Mouse (Mus musculus) neural tube, embryonic 10.5 days (tissue): Measurements from ENCODE around the gene Adcy6.

Experiments used
- DNase-seq: peaks from one replicate; pipeline ENCODE4 v3.0.0-alpha.2; 2017; ENCODE audit warnings: low spot score; ENCODE audit errors: extremely low spot score

Adcy6 gene

GRCm38 (mm10) chr15:98628589-98629254, 18.8 kb upstream of the Adcy6 start:
- peak; percentile 55 for DNase-seq

- DNase-seq: no peak
Observed at GRCm38 (mm10) chr15:98626487-98627212, 16.8 kb upstream of the Adcy6 start.

GRCm38 (mm10) chr15:98626078-98626477, 16.2 kb upstream of the Adcy6 start:
- no peak for DNase-seq

GRCm38 (mm10) chr15:98623361-98623821, 13.5 kb upstream of the Adcy6 start:
- DNase-seq: no peak

- no peak for DNase-seq
Observed at GRCm38 (mm10) chr15:98622721-98623120, 12.8 kb upstream of the Adcy6 start.

- DNase-seq: no peak
Observed at GRCm38 (mm10) chr15:98622199-98622598, 12.3 kb upstream of the Adcy6 start.

- peak; percentile 91 for DNase-seq
Observed at GRCm38 (mm10) chr15:98617176-98617537, 7.3 kb upstream of the Adcy6 start.

GRCm38 (mm10) chr15:98616362-98617175, 6.7 kb upstream of the Adcy6 start:
- no peak for DNase-seq

- no peak for DNase-seq
Observed at GRCm38 (mm10) chr15:98615751-98616150, 5.9 kb upstream of the Adcy6 start.

- DNase-seq: no peak
Observed at GRCm38 (mm10) chr15:98614971-98615370, 5.1 kb upstream of the Adcy6 start.

- no peak for DNase-seq
Observed at GRCm38 (mm10) chr15:98614551-98614950, 4.7 kb upstream of the Adcy6 start.

GRCm38 (mm10) chr15:98612229-98612628, 2.4 kb upstream of the Adcy6 start:
- no peak for DNase-seq

GRCm38 (mm10) chr15:98610131-98610633, 306 bp upstream of the Adcy6 start:
- DNase-seq: peak; percentile 39

GRCm38 (mm10) chr15:98608784-98609250, 1.1 kb downstream of the Adcy6 start:
- DNase-seq: peak; percentile 61

GRCm38 (mm10) chr15:98608058-98608783, 1.7 kb downstream of the Adcy6 start:
- no peak for DNase-seq

- DNase-seq: no peak
Observed at GRCm38 (mm10) chr15:98607557-98607956, 2.3 kb downstream of the Adcy6 start.

- DNase-seq: no peak
Observed at GRCm38 (mm10) chr15:98606739-98607138, 3.1 kb downstream of the Adcy6 start.

GRCm38 (mm10) chr15:98606051-98606536, 3.8 kb downstream of the Adcy6 start:
- no peak for DNase-seq

GRCm38 (mm10) chr15:98604041-98604575, 5.8 kb downstream of the Adcy6 start:
- no peak for DNase-seq

GRCm38 (mm10) chr15:98602921-98603458, 6.9 kb downstream of the Adcy6 start:
- DNase-seq: no peak
